Mouse (Mus musculus): ENCODE data around the gene Tmem94. TPM values are rescaled to one million over a fixed set of nuclear protein-coding genes. Genes with fewer than 3 reads are reported as not detected.

Gene Tmem94
- 51.0 and 52.8 TPM in 2 replicates for polyA plus RNA-seq (2012; rRNA removed)

GRCm38 (mm10) chr11:115765103-115765606 lies at the start of gene Tmem94:
Gene Tmem94 (plus strand): TSS chr11:115765433.

GRCm38 (mm10) chr11:115813507-115814296 lies 48.5 kb downstream of the Tmem94 start, which contains the start of gene Caskin2:
Gene Caskin2 (minus strand): TSS chr11:115813639.

GRCm38 (mm10) chr11:115814605-115815450 lies 49.6 kb downstream of the Tmem94 start, which contains the start of gene Tsen54:
Gene Tsen54 (plus strand): TSS chr11:115814724.

GRCm38 (mm10) chr11:115823774-115824740 lies 58.8 kb downstream of the Tmem94 start, which contains the start of gene Llgl2:
Gene Llgl2 (plus strand): TSS chr11:115824049.

Other genes with a start within 250 kb of the Tmem94 start
- gene Sumo2, start 229.2 kb upstream of the Tmem94 start, polyA plus RNA-seq (2012; rRNA removed) = 662 and 802 TPM in 2 replicates
- gene Nup85, start 201.0 kb upstream of the Tmem94 start, polyA plus RNA-seq (2012; rRNA removed) = 151 and 152 TPM in 2 replicates
- 39.4 and 39.7 TPM in 2 replicates for gene Mrps7, start 161.5 kb upstream of the Tmem94 start, polyA plus RNA-seq (2012; rRNA removed)
- 48.1 and 53.0 TPM in 2 replicates for gene Gga3, start 161.4 kb upstream of the Tmem94 start, polyA plus RNA-seq (2012; rRNA removed)
- gene Mif4gd, start 152.5 kb upstream of the Tmem94 start, polyA plus RNA-seq (2012; rRNA removed) = 19.2 and 23.0 TPM in 2 replicates
- 53.5 and 57.1 TPM in 2 replicates for gene Slc25a19, start 137.1 kb upstream of the Tmem94 start, polyA plus RNA-seq (2012; rRNA removed)
- 111 and 113 TPM in 2 replicates for gene Grb2, start 56.8 kb upstream of the Tmem94 start, polyA plus RNA-seq (2012; rRNA removed)
- 20.5 and 22.6 TPM in 2 replicates for gene Caskin2, start 48.2 kb downstream of the Tmem94 start, polyA plus RNA-seq (2012; rRNA removed)
- gene Tsen54, start 49.3 kb downstream of the Tmem94 start, polyA plus RNA-seq (2012; rRNA removed) = 29.6 and 32.5 TPM in 2 replicates
- 2.4 and 3.4 TPM in 2 replicates for gene Llgl2, start 58.6 kb downstream of the Tmem94 start, polyA plus RNA-seq (2012; rRNA removed)
- 0.16 and 0.30 TPM in 2 replicates for gene Myo15b, start 93.0 kb downstream of the Tmem94 start, polyA plus RNA-seq (2012; rRNA removed)
- gene Smim5, start 134.5 kb downstream of the Tmem94 start, polyA plus RNA-seq (2012; rRNA removed) = 0.76 and 2.2 TPM in 2 replicates
- gene Smim6, start 146.6 kb downstream of the Tmem94 start, polyA plus RNA-seq (2012; rRNA removed) = 0.05 and 0.10 TPM in 2 replicates
- 64.1 and 68.2 TPM in 2 replicates for gene Sap30bp, start 167.8 kb downstream of the Tmem94 start, polyA plus RNA-seq (2012; rRNA removed)
- gene Recql5, start 168.0 kb downstream of the Tmem94 start, polyA plus RNA-seq (2012; rRNA removed) = 31.3 TPM in 2 replicates
- 0.79 and 2.7 TPM in 2 replicates for gene Itgb4, start 209.3 kb downstream of the Tmem94 start, polyA plus RNA-seq (2012; rRNA removed)
- gene Galk1, start 247.3 kb downstream of the Tmem94 start, polyA plus RNA-seq (2012; rRNA removed) = 39.2 and 49.6 TPM in 2 replicates